Mouse (Mus musculus) forebrain, embryonic 10.5 days (tissue): ENCODE measurements around the gene Zfp30. TPM values are rescaled to one million over a fixed set of nuclear protein-coding genes. Genes with fewer than 3 reads are reported as not detected.

Experiments used
- DNase-seq: peaks from one replicate; pipeline ENCODE4 v3.0.0-alpha.2; 2017; ENCODE audit warnings: low spot score; ENCODE audit errors: extremely low spot score
- H3K27ac ChIP-seq: fragments of 300-500 bp; sonication (generic); 2 replicates; pipeline ENCODE4 v1.5.1; 2016; ENCODE audit warnings: mild to moderate bottlenecking
- H3K27me3 ChIP-seq: fragments of 300-500 bp; sonication (generic); 2 replicates; pipeline ENCODE4 v1.6.1; 2016; ENCODE audit warnings: mild to moderate bottlenecking; ENCODE audit not compliant: poor library complexity, severe bottlenecking
- H3K36me3 ChIP-seq: fragments of 300-500 bp; sonication (generic); replicated peaks from 2 replicates; pipeline ENCODE4 v1.6.1; 2016; ENCODE audit warnings: mild to moderate bottlenecking, moderate library complexity
- H3K4me1 ChIP-seq: fragments of 300-500 bp; sonication (generic); 2 replicates; pipeline ENCODE4 v1.6.1; 2016
- H3K4me3 ChIP-seq: fragments of 300-500 bp; sonication (generic); 2 replicates; pipeline ENCODE4 v1.5.1; 2016; ENCODE audit warnings: mild to moderate bottlenecking, moderate library complexity
- H3K9me3 ChIP-seq: fragments of 300-500 bp; sonication (generic); 2 replicates; pipeline ENCODE4 v1.6.1; 2016; ENCODE audit warnings: mild to moderate bottlenecking, moderate library complexity
- WGBS: fragments of 180-500 bp; shearing (Covaris S2); methylation state at CpG from one replicate; pipeline ENCODE4 v1.1.7; 2016; 5-methylcytosine and 5-hydroxymethylcytosine counted together
- polyA plus RNA-seq: library from polyadenylated mRNA; unstranded; fragments of >200 nt; fragmentation: Nextera tagmentation; extraction: Ambion mirVana; gene quantifications from 2 replicates; pipeline ENCODE4 v1.2.1, GENCODE M21; 2016

Zfp30 gene
- polyA plus RNA-seq, 1 experiment from 2014 or later: 7.0 TPM

DNA sequence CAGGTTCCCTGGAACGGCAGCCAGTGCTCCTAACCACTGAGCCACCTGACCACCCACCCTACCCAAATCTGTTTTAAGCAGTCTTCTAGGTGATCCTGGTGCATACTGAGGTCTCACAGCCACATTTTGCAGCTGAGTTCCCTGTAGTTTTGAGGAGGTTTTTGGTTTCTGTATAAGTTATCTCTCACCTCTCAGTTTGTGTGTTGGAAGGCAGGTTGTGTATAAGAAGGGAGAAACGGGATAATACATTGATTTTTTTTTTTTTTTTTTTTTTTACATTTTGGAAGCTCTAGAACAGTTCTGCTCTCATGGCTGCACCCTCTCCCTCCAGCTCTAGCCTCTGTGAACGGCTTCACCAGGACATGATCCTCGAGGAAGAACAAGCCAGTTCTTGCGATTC lies 2.1 kb downstream of the Zfp30 start:
- peak overlapping the region; percentile 86 for H3K4me3 ChIP-seq
- H3K27me3 ChIP-seq: no peaks in the 10 kb centered on the region
- peaks cover 23% of the 10 kb centered on the region for H3K4me1 ChIP-seq
- peaks cover 3% of the 10 kb centered on the region; the same call in 1 of the 2 replicates for H3K9me3 ChIP-seq
- H3K36me3 ChIP-seq: peaks cover 44% of the 10 kb centered on the region
- WGBS: 84% methylated on average over 5 of the region's 5 CpGs
- no peak for DNase-seq
- no peak overlapping the region for H3K27ac ChIP-seq

GRCm38 (mm10) chr7:29792906-29793305 lies 9.1 kb downstream of the Zfp30 start:
- H3K27me3 ChIP-seq: peaks cover 31% of the 10 kb centered on the region
- H3K36me3 ChIP-seq: peaks cover 70% of the 10 kb centered on the region
- 0 out of 2 replicates have a peak, but pooled peaks cover 4% of the 10 kb centered on the region for H3K4me1 ChIP-seq
- H3K9me3 ChIP-seq: peaks cover 27% of the 10 kb centered on the region
- no peak overlapping the region for H3K27ac ChIP-seq
- DNase-seq: no peak
- 30% methylated on average over 27 of the region's 27 CpGs for WGBS
- H3K4me3 ChIP-seq: peak overlapping the region; percentile 14

DNA sequence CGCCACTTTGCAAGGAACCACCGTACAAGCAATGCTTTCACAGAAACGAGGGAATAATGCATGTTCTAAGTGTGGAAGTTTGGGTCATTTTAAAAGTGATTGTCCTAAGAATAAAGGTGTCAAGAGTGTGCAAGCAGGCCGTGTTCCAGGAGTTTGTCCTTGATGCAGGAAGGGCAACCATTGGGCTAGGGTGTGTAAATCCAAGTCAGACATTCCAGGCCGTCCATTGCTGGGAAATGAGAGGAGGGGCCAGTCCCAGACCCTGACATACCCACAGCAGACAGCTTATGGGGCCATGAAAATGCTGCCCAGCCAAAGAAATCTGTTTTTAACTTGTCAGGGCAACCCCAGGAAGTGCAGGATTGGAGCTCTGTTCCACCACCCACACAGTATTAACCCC lies 23.2 kb downstream of the Zfp30 start:
- DNase-seq: no peak
- Histone ChIP-seq H3K9me3 (peaks cover 11% of the 10 kb centered on the region; the same call in 1 of the 2 replicates), H3K4me1 (no peaks in the 10 kb centered on the region), H3K27me3 (no peaks in the 10 kb centered on the region), H3K4me3 (no peak overlapping the region), H3K36me3 (peaks cover 6% of the 10 kb centered on the region), H3K27ac (no peak overlapping the region)
- 85% methylated on average over 5 of the region's 5 CpGs for WGBS

- Histone ChIP-seq H3K4me1 (peaks cover 23% of the 10 kb centered on the region), H3K9me3 (peaks cover 11% of the 10 kb centered on the region; the same call in 1 of the 2 replicates), H3K27me3 (no peaks in the 10 kb centered on the region), H3K36me3 (peaks cover 6% of the 10 kb centered on the region), H3K27ac (no peak overlapping the region), H3K4me3 (no peak overlapping the region)
- WGBS: 89% methylated on average over 1 of the region's 1 CpGs
- DNase-seq: no peak
Measured at GRCm38 (mm10) chr7:29812244-29812643, 28.4 kb downstream of the Zfp30 start.

- peak overlapping the region; percentile 76; the same call in 1 of the 2 replicates for H3K4me3 ChIP-seq
- WGBS: 85% methylated on average over 2 of the region's 2 CpGs
- H3K27ac ChIP-seq: no peak overlapping the region
Measured at GRCm38 (mm10) chr7:29814381-29814780, 30.6 kb downstream of the Zfp30 start.

GRCm38 (mm10) chr7:29815061-29815784 lies 31.4 kb downstream of the Zfp30 start:
- H3K4me1 ChIP-seq: peaks cover 30% of the 10 kb centered on the region
- H3K36me3 ChIP-seq: peaks cover 6% of the 10 kb centered on the region
- 3% methylated on average over 12 of the region's 12 CpGs for WGBS
- H3K4me3 ChIP-seq: peak overlapping the region; percentile 76
- DNase-seq: no peak
- no peaks in the 10 kb centered on the region for H3K27me3 ChIP-seq
- H3K27ac ChIP-seq: peak overlapping the region; percentile 84
- H3K9me3 ChIP-seq: peaks cover 6% of the 10 kb centered on the region; the same call in 1 of the 2 replicates

More at GRCm38 (mm10) chr7:29814381-29814780, 30.6 kb downstream of the Zfp30 start:
- no peaks in the 10 kb centered on the region for H3K27me3 ChIP-seq
- H3K9me3 ChIP-seq: peaks cover 7% of the 10 kb centered on the region; the same call in 1 of the 2 replicates
- DNase-seq: no peak
- H3K36me3 ChIP-seq: peaks cover 6% of the 10 kb centered on the region
- H3K4me1 ChIP-seq: peaks cover 28% of the 10 kb centered on the region

DNA sequence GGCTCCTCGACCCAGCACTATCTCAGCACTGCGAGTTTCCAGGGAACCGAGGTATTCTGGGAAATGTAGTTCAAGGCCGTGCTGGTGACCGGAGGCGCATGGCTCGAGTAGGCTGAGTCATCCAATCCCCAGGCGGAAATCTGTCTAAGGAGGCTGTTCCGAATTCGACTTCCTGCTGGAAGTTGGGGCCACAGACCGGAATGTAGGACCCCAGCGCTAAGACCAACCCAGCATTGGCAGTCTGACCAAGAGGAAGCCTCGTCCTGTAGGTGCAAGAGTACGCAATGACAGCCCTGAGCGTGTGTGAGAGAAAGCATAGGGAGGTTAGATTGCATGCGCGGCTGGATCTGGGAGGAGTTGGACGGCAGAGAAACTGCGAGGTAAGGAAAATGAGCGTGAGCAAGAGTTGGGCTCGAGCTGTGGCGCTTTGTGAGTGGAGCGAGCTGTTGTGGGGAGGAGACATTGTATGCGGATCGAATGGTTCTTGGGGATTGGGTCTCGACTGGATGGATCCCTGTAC lies 32.2 kb downstream of the Zfp30 start, which contains the start of gene Zfp790:
Zfp790 (plus strand) TSS at position 205 of the 520 bp plus-strand sequence.
- H3K9me3 ChIP-seq: peaks cover 4% of the 10 kb centered on the region; the same call in 1 of the 2 replicates
- H3K4me1 ChIP-seq: peaks cover 30% of the 10 kb centered on the region
- peaks cover 12% of the 10 kb centered on the region for H3K36me3 ChIP-seq
- H3K27ac ChIP-seq: peak within 1 kb of the TSS; percentile 84
- peak; percentile 90 for DNase-seq
- under 1% methylated on average over 26 of the region's 26 CpGs for WGBS
- H3K27me3 ChIP-seq: no peaks in the 10 kb centered on the region
- peak within 1 kb of the TSS; percentile 76 for H3K4me3 ChIP-seq

GRCm38 (mm10) chr7:29818619-29819254 lies 34.9 kb downstream of the Zfp30 start:
- WGBS: 4% methylated on average over 12 of the region's 12 CpGs
- Histone ChIP-seq H3K9me3 (no peaks in the 10 kb centered on the region), H3K36me3 (peaks cover 32% of the 10 kb centered on the region), H3K4me1 (peaks cover 30% of the 10 kb centered on the region), H3K27me3 (no peaks in the 10 kb centered on the region), H3K27ac (peak overlapping the region; percentile 72), H3K4me3 (peak overlapping the region; percentile 62)
- DNase-seq: peak; percentile 70

DNA sequence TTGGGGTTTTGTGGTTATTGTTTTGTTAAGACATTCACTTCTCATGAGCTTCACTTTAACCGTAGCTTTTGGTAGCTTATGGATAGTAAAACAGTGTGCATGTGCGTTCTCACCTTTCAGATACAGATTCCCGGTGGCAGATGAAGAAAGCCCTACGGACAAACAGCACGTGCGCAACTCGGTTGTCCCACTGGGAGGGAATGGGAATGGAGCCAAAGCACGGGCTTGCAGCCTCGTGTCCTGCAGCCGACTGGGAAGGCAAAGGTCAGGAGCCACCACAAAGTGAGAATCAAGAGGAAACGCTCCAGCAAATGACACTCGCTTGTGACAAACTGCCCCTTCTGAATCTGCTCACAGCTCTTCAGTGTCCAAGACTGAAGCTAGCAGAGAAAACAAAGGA lies 44.2 kb downstream of the Zfp30 start:
- no peaks in the 10 kb centered on the region for H3K4me1 ChIP-seq
- H3K4me3 ChIP-seq: no peak overlapping the region
- no peak overlapping the region for H3K27ac ChIP-seq
- peaks cover 90% of the 10 kb centered on the region for H3K36me3 ChIP-seq
- 94% methylated on average over 12 of the region's 12 CpGs for WGBS
- no peaks in the 10 kb centered on the region; the same call in 1 of the 2 replicates for H3K9me3 ChIP-seq
- no peak for DNase-seq
- no peaks in the 10 kb centered on the region for H3K27me3 ChIP-seq

DNA sequence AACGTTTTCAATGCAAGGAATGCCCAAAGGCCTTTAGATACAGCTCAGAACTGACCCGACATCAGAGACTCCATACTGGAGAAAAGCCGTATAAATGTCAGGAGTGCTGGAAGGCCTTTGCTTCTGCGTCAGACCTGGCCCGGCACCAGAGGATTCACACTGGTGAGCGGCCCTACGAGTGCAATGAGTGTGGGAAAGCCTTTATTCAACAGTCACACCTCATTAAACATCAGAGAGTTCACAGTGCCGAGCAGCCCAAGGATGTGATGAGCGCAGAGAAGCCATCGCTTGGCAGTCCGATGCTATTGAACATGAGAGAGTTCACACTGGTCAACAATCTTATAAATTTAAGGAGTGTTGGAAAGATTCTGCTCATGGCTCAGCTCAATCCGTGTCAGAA lies 46.0 kb downstream of the Zfp30 start:
- 92% methylated on average over 12 of the region's 12 CpGs for WGBS
- H3K27ac ChIP-seq: no peak overlapping the region
- no peak overlapping the region for H3K4me3 ChIP-seq
- no peaks in the 10 kb centered on the region for H3K4me1 ChIP-seq
- no peaks in the 10 kb centered on the region for H3K27me3 ChIP-seq
- H3K36me3 ChIP-seq: peaks cover 82% of the 10 kb centered on the region
- no peaks in the 10 kb centered on the region; the same call in 1 of the 2 replicates for H3K9me3 ChIP-seq
- no peak for DNase-seq

DNA sequence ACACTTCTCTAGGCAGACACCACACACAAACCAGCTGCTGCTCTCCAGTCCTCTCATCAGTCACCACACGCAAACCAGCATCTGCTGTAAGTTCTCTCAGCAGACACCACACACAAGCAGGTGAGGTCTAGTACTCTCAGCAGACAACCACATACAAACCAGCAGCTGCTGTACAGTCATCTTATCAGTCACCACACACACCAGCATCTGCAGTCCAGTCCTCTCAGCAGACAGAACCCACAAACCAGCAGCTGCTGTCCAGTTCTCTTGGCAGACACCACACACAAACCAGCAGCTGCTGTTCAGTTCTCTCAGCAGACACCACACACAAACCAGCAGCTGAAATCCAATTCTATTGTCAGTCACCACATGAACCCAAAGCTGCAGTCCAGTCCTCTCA lies 53.0 kb downstream of the Zfp30 start:
- H3K9me3 ChIP-seq: no peaks in the 10 kb centered on the region
- no peaks in the 10 kb centered on the region for H3K4me1 ChIP-seq
- no peak overlapping the region for H3K4me3 ChIP-seq
- peaks cover 20% of the 10 kb centered on the region for H3K36me3 ChIP-seq
- no peaks in the 10 kb centered on the region for H3K27me3 ChIP-seq
- WGBS: 91% methylated on average over 1 of the region's 1 CpGs
- no peak overlapping the region for H3K27ac ChIP-seq
- no peak for DNase-seq

DNA sequence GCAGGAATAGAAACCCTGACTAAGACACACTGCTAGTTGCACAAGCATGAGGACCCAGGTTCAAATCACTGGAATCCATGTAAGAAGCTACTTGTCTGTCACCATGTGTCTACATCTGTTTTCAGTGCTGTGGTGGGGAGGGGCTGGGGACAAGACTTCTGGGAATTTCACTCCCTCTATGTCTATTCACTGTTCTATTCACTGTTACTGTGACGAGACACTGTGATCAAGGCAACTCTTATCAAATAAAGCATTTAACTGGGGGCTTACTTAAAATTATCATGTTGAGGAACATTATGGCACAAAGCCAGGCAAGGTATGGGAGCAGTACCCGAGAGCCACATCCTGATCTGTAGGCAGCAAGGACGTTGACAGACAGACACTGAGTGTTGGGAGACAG lies 55.5 kb downstream of the Zfp30 start:
- Histone ChIP-seq H3K27me3 (no peaks in the 10 kb centered on the region), H3K27ac (no peak overlapping the region), H3K4me1 (no peaks in the 10 kb centered on the region), H3K4me3 (no peak overlapping the region), H3K9me3 (no peaks in the 10 kb centered on the region), H3K36me3 (peaks cover 23% of the 10 kb centered on the region)
- DNase-seq: no peak
- WGBS: 86% methylated on average over 3 of the region's 3 CpGs

GRCm38 (mm10) chr7:29842105-29842504 lies 58.3 kb downstream of the Zfp30 start:
- Histone ChIP-seq H3K36me3 (peaks cover 50% of the 10 kb centered on the region), H3K4me3 (no peak overlapping the region), H3K9me3 (no peaks in the 10 kb centered on the region), H3K27me3 (no peaks in the 10 kb centered on the region), H3K27ac (no peak overlapping the region), H3K4me1 (no peaks in the 10 kb centered on the region)
- WGBS: 68% methylated on average over 1 of the region's 1 CpGs
- DNase-seq: no peak
